30 mouse cellular contexts compared by ENCODE assay signal in the genomic region with DNA sequence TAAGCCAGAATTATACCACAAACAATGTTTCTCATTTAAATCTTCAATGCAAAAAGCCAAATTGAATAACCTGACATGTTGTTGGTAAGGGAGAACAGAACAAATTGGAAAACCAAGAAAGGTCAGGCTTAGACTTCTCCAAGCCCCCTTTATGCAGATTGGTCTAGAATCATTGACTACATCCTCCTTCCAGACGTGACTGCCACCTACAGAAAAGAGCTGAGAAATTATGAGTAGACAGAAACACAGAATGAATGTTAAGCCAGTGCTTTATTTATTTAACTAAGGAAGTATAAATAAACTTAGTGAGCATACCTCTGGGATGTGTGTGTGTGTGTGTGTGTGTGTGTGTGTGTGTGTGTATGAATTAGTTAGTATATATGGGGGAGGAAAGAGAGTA.
A peak's percentile ranks its signal among the peaks of the same experiment; 100 is the strongest.
DNase-seq lines count a peak whose midpoint lies in the region; ATAC-seq and TF ChIP-seq lines count a peak whose summit lies in the region.
"Had no signal": no experiment of that assay in that cellular context is flagged by ENCODE, and none has a peak within 500 bp of the region (broad histone marks: within the 10 kb centered on the region; RNA-seq: fewer than 3 reads in every experiment).

No protein-coding gene starts in this region.

- no peaks in the 10 kb centered on the region for H3K9me3 ChIP-seq in forebrain, postnatal 0 days (ENCODE audit: low read length)
- H3K9me3 ChIP-seq in forebrain, embryonic 14.5 days (replicated peaks; ENCODE audit: control insufficient read depth, low read length), result no peaks in the 10 kb centered on the region
- H3K9me3 ChIP-seq in hindbrain, postnatal 0 days (ENCODE audit: low read length), result no peaks in the 10 kb centered on the region
- no peaks in the 10 kb centered on the region for H3K9me3 ChIP-seq in hindbrain, embryonic 11.5 days (ENCODE audit: control insufficient read depth, low read length)
- no peaks in the 10 kb centered on the region for H3K9me3 ChIP-seq in stomach, postnatal 0 days (ENCODE audit: control insufficient read depth, low read length)
- H3K9me3 ChIP-seq: embryonic facial prominence, embryonic 10.5 days; embryonic facial prominence, embryonic 13.5 days; forebrain, embryonic 12.5 days; G1E; heart, embryonic 12.5 days; heart, embryonic 15.5 days; hindbrain, embryonic 10.5 days had no signal

- TF ChIP-seq CTCF in forebrain, postnatal 0 days (IDR thresholded peaks at IDR 0.05; ENCODE audit: low read depth), result 0 out of 2 replicates have a peak, but pooled peaks have one; percentile 19
- TF ChIP-seq CTCF in hindbrain, postnatal 0 days (IDR thresholded peaks at IDR 0.05; ENCODE audit: low read depth), result peak; percentile 28
- peak; percentile 21 for TF ChIP-seq CTCF in left cerebral cortex, adult 2 months (IDR thresholded peaks at IDR 0.05)
- TF ChIP-seq CTCF in stomach, postnatal 0 days (IDR thresholded peaks at IDR 0.05; ENCODE audit: low read depth), result peak; percentile 19; the same call in 1 of the 2 replicates

- no peak overlapping the region for H3K4me3 ChIP-seq in forebrain, postnatal 0 days (ENCODE audit: low read depth, low read length)
- H3K4me3 ChIP-seq in forebrain, embryonic 14.5 days (ENCODE audit: low read depth, low read length), result no peak overlapping the region
- H3K4me3 ChIP-seq in hindbrain, postnatal 0 days (ENCODE audit: low read length), result no peak overlapping the region
- no peak overlapping the region for H3K4me3 ChIP-seq in hindbrain, embryonic 11.5 days (ENCODE audit: low read depth, low read length)
- H3K4me3 ChIP-seq in left cerebral cortex, adult 2 months, result no peak overlapping the region
- H3K4me3 ChIP-seq in stomach, postnatal 0 days (ENCODE audit: low read depth, low read length), result no peak overlapping the region
- H3K4me3 ChIP-seq: embryonic facial prominence, embryonic 10.5 days; embryonic facial prominence, embryonic 13.5 days; erythroblast, embryonic 14.5 days; forebrain, embryonic 12.5 days; heart, embryonic 12.5 days; heart, embryonic 15.5 days; hindbrain, embryonic 10.5 days had no signal

- ATAC-seq in forebrain, postnatal 0 days, result no peak
- ATAC-seq in forebrain, embryonic 14.5 days, result no peak
- ATAC-seq in hindbrain, postnatal 0 days, result no peak
- no peak for ATAC-seq in hindbrain, embryonic 11.5 days (ENCODE audit: low FRiP score)
- ATAC-seq in stomach, postnatal 0 days (ENCODE audit: low FRiP score, low TSS enrichment), result no peak
- ATAC-seq: forebrain, embryonic 16.5 days; Patski had no signal

- TF ChIP-seq EP300 in stomach, postnatal 0 days (optimal IDR thresholded peaks at IDR 0.05), result no peak

- no peak overlapping the region for H3K4me2 ChIP-seq in forebrain, postnatal 0 days (ENCODE audit: low read depth)
- H3K4me2 ChIP-seq in forebrain, embryonic 14.5 days (ENCODE audit: low read length), result no peak overlapping the region
- H3K4me2 ChIP-seq in hindbrain, postnatal 0 days (ENCODE audit: low read depth, low read length), result no peak overlapping the region
- H3K4me2 ChIP-seq in hindbrain, embryonic 11.5 days (replicated peaks; ENCODE audit: low read depth, low read length), result no peak overlapping the region
- H3K4me2 ChIP-seq in stomach, postnatal 0 days (replicated peaks; ENCODE audit: low read depth), result no peak overlapping the region
- H3K4me2 ChIP-seq: embryonic facial prominence, embryonic 13.5 days; forebrain, embryonic 12.5 days; heart, embryonic 12.5 days; heart, embryonic 15.5 days; hindbrain, embryonic 14.5 days had no signal

- no peaks in the 10 kb centered on the region for H3K36me3 ChIP-seq in forebrain, postnatal 0 days (ENCODE audit: insufficient read depth)
- no peaks in the 10 kb centered on the region for H3K36me3 ChIP-seq in forebrain, embryonic 14.5 days (ENCODE audit: control insufficient read depth, insufficient read depth, low read length)
- no peaks in the 10 kb centered on the region for H3K36me3 ChIP-seq in hindbrain, postnatal 0 days (ENCODE audit: insufficient read depth, low read length)
- H3K36me3 ChIP-seq in hindbrain, embryonic 11.5 days (ENCODE audit: control insufficient read depth, insufficient read depth, low read length), result no peaks in the 10 kb centered on the region
- H3K36me3 ChIP-seq in stomach, postnatal 0 days (ENCODE audit: control insufficient read depth, insufficient read depth, low read length), result no peaks in the 10 kb centered on the region
- H3K36me3 ChIP-seq: embryonic facial prominence, embryonic 10.5 days; embryonic facial prominence, embryonic 13.5 days; forebrain, embryonic 12.5 days; G1E; heart, embryonic 12.5 days; heart, embryonic 15.5 days; hindbrain, embryonic 10.5 days had no signal

- no peaks in the 10 kb centered on the region for H3K4me1 ChIP-seq in forebrain, postnatal 0 days (ENCODE audit: insufficient read depth)
- no peaks in the 10 kb centered on the region for H3K4me1 ChIP-seq in forebrain, embryonic 14.5 days (ENCODE audit: control insufficient read depth, insufficient read depth, low read length)
- H3K4me1 ChIP-seq in hindbrain, postnatal 0 days (ENCODE audit: insufficient read depth, low read length), result no peaks in the 10 kb centered on the region
- no peaks in the 10 kb centered on the region for H3K4me1 ChIP-seq in hindbrain, embryonic 11.5 days (replicated peaks; ENCODE audit: control insufficient read depth, insufficient read depth, low read length)
- no peaks in the 10 kb centered on the region for H3K4me1 ChIP-seq in stomach, postnatal 0 days (replicated peaks; ENCODE audit: control insufficient read depth, insufficient read depth)
- H3K4me1 ChIP-seq: embryonic facial prominence, embryonic 10.5 days; embryonic facial prominence, embryonic 13.5 days; forebrain, embryonic 12.5 days; heart, embryonic 12.5 days; heart, embryonic 15.5 days; hindbrain, embryonic 10.5 days had no signal

- H3K27me3 ChIP-seq in forebrain, postnatal 0 days (ENCODE audit: insufficient read depth, low read length), result no peaks in the 10 kb centered on the region
- no peaks in the 10 kb centered on the region for H3K27me3 ChIP-seq in forebrain, embryonic 14.5 days (replicated peaks; ENCODE audit: control insufficient read depth, insufficient read depth, low read length)
- H3K27me3 ChIP-seq in hindbrain, postnatal 0 days (ENCODE audit: insufficient read depth, low read length), result no peaks in the 10 kb centered on the region
- no peaks in the 10 kb centered on the region for H3K27me3 ChIP-seq in hindbrain, embryonic 11.5 days (ENCODE audit: control insufficient read depth, insufficient read depth, low read length)
- H3K27me3 ChIP-seq in stomach, postnatal 0 days (ENCODE audit: control insufficient read depth, insufficient read depth, low read length), result no peaks in the 10 kb centered on the region
- H3K27me3 ChIP-seq: CH12.LX; embryonic facial prominence, embryonic 13.5 days; forebrain, embryonic 12.5 days; heart, embryonic 12.5 days; heart, embryonic 15.5 days; Patski had no signal

- no peak for DNase-seq in forebrain, postnatal 0 days
- no peak for DNase-seq in forebrain, embryonic 14.5 days (ENCODE audit: low spot score)
- no peak for DNase-seq in hindbrain, postnatal 0 days (ENCODE audit: low spot score)
- DNase-seq in hindbrain, embryonic 11.5 days (ENCODE audit: low spot score), result no peak
- DNase-seq in left cerebral cortex, adult 2 months (ENCODE audit: extremely low spot score in 1 of 2, low spot score in 2 of 2), result no peak
- DNase-seq in left cerebral cortex, postnatal 25 days (ENCODE audit: low spot score in 2 of 2), result no peak
- no peak for DNase-seq in stomach, postnatal 0 days (ENCODE audit: low spot score)
- DNase-seq: adrenal gland, postnatal 10 days; adrenal gland, postnatal 36 days; B cell, adult 2 months; cerebellum, adult 18-20 months; cerebellum, adult 9-10 months; cerebellum, postnatal 25 days; embryo, embryonic 11 days; gastrocnemius, postnatal 25 days; heart, adult 18-20 months; heart, postnatal 10 days; heart, postnatal 36 days had no signal

- WGBS in forebrain, postnatal 0 days, result 51% methylated on average over 1 of the region's 1 CpGs
- 63% methylated on average over 1 of the region's 1 CpGs for WGBS in forebrain, embryonic 14.5 days
- WGBS in hindbrain, postnatal 0 days, result 48% methylated on average over 1 of the region's 1 CpGs
- 48% methylated on average over 1 of the region's 1 CpGs for WGBS in hindbrain, embryonic 11.5 days
- 27% methylated on average over 1 of the region's 1 CpGs for WGBS in stomach, postnatal 0 days

- H3K9ac ChIP-seq in forebrain, postnatal 0 days, result no peak overlapping the region
- no peak overlapping the region for H3K9ac ChIP-seq in forebrain, embryonic 14.5 days (ENCODE audit: low read length)
- no peak overlapping the region for H3K9ac ChIP-seq in hindbrain, postnatal 0 days (replicated peaks; ENCODE audit: low read length)
- H3K9ac ChIP-seq in hindbrain, embryonic 11.5 days (ENCODE audit: low read depth, low read length), result no peak overlapping the region
- H3K9ac ChIP-seq in stomach, postnatal 0 days (ENCODE audit: low read length), result no peak overlapping the region
- H3K9ac ChIP-seq: embryonic facial prominence, embryonic 13.5 days; forebrain, embryonic 12.5 days; heart, embryonic 12.5 days; heart, embryonic 15.5 days; hindbrain, embryonic 14.5 days had no signal

- H3K27ac ChIP-seq in forebrain, postnatal 0 days (ENCODE audit: low read depth, low read length), result no peak overlapping the region
- H3K27ac ChIP-seq in forebrain, embryonic 14.5 days (ENCODE audit: low read depth, low read length), result no peak overlapping the region
- no peak overlapping the region for H3K27ac ChIP-seq in hindbrain, postnatal 0 days
- no peak overlapping the region for H3K27ac ChIP-seq in hindbrain, embryonic 11.5 days (ENCODE audit: low read depth, low read length)
- H3K27ac ChIP-seq in left cerebral cortex, adult 2 months, result no peak overlapping the region
- no peak overlapping the region for H3K27ac ChIP-seq in stomach, postnatal 0 days (replicated peaks)
- H3K27ac ChIP-seq: embryonic facial prominence, embryonic 10.5 days; embryonic facial prominence, embryonic 13.5 days; forebrain, embryonic 12.5 days; heart, embryonic 15.5 days; hindbrain, embryonic 10.5 days; hindbrain, embryonic 14.5 days had no signal

- intact Hi-C loops in left cerebral cortex, adult 2 months (cut with DNase I), result loop anchor here (10.0 kb wide), 1 partner anchor 500 kb away; no protein-coding TSS in a partner anchor
- intact Hi-C loops in left cerebral cortex, postnatal 25 days (cut with DNase I), result no loop called here
